Mouse (Mus musculus): ENCODE data around the gene Tsc22d3. TPM values are rescaled to one million over a fixed set of nuclear protein-coding genes. Genes with fewer than 3 reads are reported as not detected.
"Not testable (repeated sequence)": the region's sequence is repeated elsewhere in the genome, so short reads cannot be mapped to it uniquely, and the experiment has no call there.

Gene Tsc22d3
- polyA plus RNA-seq, 1 experiment from 2014 or later = 133 TPM

DNA sequence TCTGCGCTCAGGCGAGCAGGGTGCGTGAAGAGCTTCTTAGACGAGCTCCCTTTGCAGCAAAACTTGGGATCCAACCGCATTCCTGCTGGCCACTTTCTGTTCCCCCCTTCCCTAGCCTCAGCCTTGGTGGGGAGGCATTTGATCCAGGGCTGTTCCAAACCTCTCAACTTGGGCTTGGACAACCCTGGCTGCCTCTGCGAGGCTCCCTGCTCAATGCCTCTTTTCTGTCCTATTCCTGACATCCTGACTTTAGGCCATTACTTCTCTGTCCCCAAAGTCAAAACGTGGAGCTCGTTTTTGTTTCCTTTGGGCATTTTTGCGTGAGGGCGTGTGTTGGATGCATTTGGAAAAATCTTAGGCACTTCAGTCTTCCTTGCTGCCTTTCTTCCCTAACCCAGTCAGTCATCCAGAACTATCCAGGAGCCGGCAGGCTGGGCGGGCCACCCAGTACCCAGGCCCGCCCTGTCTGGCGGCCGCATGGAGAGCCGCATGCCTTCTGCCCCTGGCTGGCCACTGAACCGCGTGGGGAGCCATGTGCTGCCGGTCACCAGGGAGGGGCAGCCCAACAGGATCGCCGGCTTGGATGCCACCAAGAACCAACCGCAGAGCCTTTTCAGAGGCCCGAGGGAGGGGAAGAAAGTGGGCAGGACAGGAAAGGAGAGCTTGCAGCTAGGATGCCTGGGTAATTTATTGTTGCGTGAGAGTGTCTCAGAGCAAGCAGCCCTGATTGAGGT lies 89.6 kb downstream of the Tsc22d3 start:
- Histone ChIP-seq H3K9me3 (replicated peaks; ENCODE audit: control insufficient read depth, low read length, poor library complexity, severe bottlenecking) (no peaks in the 10 kb centered on the region), H3K27ac (ENCODE audit: low read length) (no peak overlapping the region), H3K4me1 (ENCODE audit: control insufficient read depth, insufficient read depth, low read length) (no peaks in the 10 kb centered on the region), H3K27me3 (ENCODE audit: control insufficient read depth, insufficient read depth, low read depth, low read length) (peaks cover 8% of the 10 kb centered on the region), H3K9ac (ENCODE audit: low read depth, low read length) (peak overlapping the region; percentile 50; the same call in 1 of the 2 replicates), H3K4me3 (ENCODE audit: low read depth, low read length) (peak overlapping the region; percentile 18), H3K4me2 (ENCODE audit: low read length) (peak overlapping the region; percentile 49), H3K36me3 (ENCODE audit: control insufficient read depth, insufficient read depth, low read length) (no peaks in the 10 kb centered on the region)
- 31% methylated on average over 24 of the region's 24 CpGs for WGBS
- peak; percentile 54; the same call in 1 of the 2 replicates for ATAC-seq

DNA sequence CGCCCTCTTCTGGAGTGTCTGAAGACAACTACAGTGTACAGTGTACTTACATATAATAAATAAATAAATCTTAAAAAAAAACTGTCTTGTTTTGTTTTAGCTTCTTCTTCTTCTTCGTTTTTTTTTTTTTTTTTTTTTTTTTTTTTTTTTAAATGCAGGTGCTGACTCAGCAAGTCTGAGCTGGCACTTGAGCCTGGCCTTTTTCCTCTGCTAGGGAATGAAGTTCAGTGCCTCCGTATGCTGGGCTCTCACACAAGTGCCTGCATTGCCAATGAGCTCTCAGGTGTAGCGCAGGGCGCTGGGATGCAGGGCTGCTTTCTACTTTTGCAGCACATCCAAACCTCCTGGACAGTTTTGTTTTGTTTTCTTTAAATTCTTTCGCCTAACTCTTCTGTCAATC lies 90.6 kb downstream of the Tsc22d3 start:
- no peak for ATAC-seq
- Histone ChIP-seq H3K9me3 (replicated peaks; ENCODE audit: control insufficient read depth, low read length, poor library complexity, severe bottlenecking) (no peaks in the 10 kb centered on the region), H3K4me2 (ENCODE audit: low read length) (no peak overlapping the region), H3K36me3 (ENCODE audit: control insufficient read depth, insufficient read depth, low read length) (no peaks in the 10 kb centered on the region), H3K4me1 (ENCODE audit: control insufficient read depth, insufficient read depth, low read length) (no peaks in the 10 kb centered on the region), H3K9ac (ENCODE audit: low read depth, low read length) (no peak overlapping the region), H3K27ac (ENCODE audit: low read length) (no peak overlapping the region), H3K27me3 (ENCODE audit: control insufficient read depth, insufficient read depth, low read depth, low read length) (peaks cover 8% of the 10 kb centered on the region), H3K4me3 (ENCODE audit: low read depth, low read length) (no peak overlapping the region)
- 47% methylated on average over 6 of the region's 6 CpGs for WGBS

DNA sequence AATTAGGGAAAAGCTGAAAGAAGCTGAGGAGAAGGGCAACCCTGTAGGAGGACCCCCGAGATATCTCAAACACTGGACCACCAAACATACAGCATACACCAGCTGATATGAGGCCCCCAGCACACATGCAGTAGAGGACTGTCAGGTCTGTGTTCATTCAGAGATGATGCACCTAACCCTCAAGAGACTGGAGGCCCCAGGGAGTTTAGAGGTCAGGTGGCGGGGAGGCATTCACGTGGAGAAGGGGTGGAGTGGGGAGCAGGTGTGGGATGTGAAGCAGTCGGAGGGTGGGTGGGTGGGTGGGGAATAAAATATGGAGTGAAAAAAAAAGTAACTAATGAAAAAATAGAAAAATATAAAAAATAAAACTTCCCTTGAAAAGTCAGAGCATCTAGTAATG lies 91.7 kb downstream of the Tsc22d3 start:
- not testable (repeated sequence) for H3K36me3 ChIP-seq (ENCODE audit: control insufficient read depth, insufficient read depth, low read length); ATAC-seq; H3K27ac ChIP-seq (ENCODE audit: low read length); H3K9ac ChIP-seq (ENCODE audit: low read depth, low read length); H3K9me3 ChIP-seq (replicated peaks; ENCODE audit: control insufficient read depth, low read length, poor library complexity, severe bottlenecking); H3K4me2 ChIP-seq (ENCODE audit: low read length); H3K4me3 ChIP-seq (ENCODE audit: low read depth, low read length); H3K4me1 ChIP-seq (ENCODE audit: control insufficient read depth, insufficient read depth, low read length); H3K27me3 ChIP-seq (ENCODE audit: control insufficient read depth, insufficient read depth, low read depth, low read length)
- WGBS = 88% methylated on average over 4 of the region's 4 CpGs

DNA sequence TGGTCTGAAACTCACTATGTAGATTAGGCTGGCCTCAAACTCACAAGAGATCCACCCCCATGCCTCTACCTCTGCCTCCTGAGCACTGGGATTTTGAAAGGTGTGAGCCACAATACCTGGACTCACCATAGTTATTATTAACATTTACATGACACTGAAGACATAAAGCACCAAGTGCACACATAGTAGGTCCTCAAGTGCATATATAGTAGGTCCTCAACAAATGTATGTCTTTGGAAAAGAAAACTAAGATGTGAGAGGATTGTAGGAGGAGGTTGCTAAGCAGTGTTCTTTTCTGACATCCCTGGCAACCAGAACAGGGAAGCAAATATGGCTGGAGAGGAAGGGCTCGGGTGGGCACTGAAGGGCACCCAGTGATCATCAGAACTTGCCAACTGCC lies 93.1 kb downstream of the Tsc22d3 start:
- Histone ChIP-seq H3K27me3 (ENCODE audit: control insufficient read depth, insufficient read depth, low read depth, low read length) (peaks cover 8% of the 10 kb centered on the region), H3K4me3 (ENCODE audit: low read depth, low read length) (no peak overlapping the region), H3K9me3 (replicated peaks; ENCODE audit: control insufficient read depth, low read length, poor library complexity, severe bottlenecking) (no peaks in the 10 kb centered on the region), H3K4me1 (ENCODE audit: control insufficient read depth, insufficient read depth, low read length) (no peaks in the 10 kb centered on the region), H3K4me2 (ENCODE audit: low read length) (no peak overlapping the region), H3K27ac (ENCODE audit: low read length) (no peak overlapping the region), H3K36me3 (ENCODE audit: control insufficient read depth, insufficient read depth, low read length) (no peaks in the 10 kb centered on the region), H3K9ac (ENCODE audit: low read depth, low read length) (no peak overlapping the region)
- WGBS = 93% methylated on average over 1 of the region's 1 CpGs
- no peak for ATAC-seq

DNA sequence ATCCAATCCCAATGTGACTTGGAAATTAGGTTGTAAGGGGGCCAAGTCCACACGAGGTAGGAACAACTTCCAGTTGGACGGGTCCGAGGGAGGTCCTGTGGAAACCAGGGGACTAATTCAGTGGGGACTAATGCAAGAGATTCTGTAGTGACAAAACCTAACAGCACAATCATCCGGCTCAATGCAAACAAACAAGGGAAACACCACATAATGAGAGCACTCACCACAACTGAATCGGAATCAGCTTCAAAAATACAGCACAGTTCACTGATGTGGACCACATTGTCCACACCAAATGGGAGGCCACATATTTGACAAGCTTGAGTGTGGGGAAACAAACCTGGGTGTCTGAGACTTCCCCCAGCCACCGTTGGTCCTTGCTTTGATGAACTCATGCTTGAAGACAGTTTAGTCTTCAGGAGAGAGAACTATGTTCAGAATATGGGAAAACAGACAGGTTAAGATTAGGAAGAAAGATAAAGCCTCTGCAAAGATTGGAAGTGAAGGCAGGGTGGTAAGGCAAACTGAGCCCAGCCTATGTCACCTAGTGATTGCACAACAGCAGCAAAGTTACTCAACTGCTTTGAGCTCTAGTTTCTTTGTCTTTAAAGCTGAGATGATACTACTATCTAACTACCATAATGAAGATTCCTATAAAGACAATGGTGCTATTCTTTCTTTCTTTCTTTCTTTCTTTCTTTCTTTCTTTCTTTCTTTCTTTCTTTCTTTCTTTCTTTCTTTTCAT lies 93.9 kb downstream of the Tsc22d3 start:
- H3K27me3 ChIP-seq (ENCODE audit: control insufficient read depth, insufficient read depth, low read depth, low read length) = peaks cover 8% of the 10 kb centered on the region; the same call in 1 of the 2 replicates
- no peaks in the 10 kb centered on the region for H3K36me3 ChIP-seq (ENCODE audit: control insufficient read depth, insufficient read depth, low read length)
- WGBS = 67% methylated on average over 6 of the region's 6 CpGs
- H3K27ac ChIP-seq (ENCODE audit: low read length) = no peak overlapping the region
- ATAC-seq = no peak
- H3K4me2 ChIP-seq (ENCODE audit: low read length) = no peak overlapping the region
- H3K4me3 ChIP-seq (ENCODE audit: low read depth, low read length) = no peak overlapping the region
- H3K9me3 ChIP-seq (replicated peaks; ENCODE audit: control insufficient read depth, low read length, poor library complexity, severe bottlenecking) = no peaks in the 10 kb centered on the region
- no peak overlapping the region for H3K9ac ChIP-seq (ENCODE audit: low read depth, low read length)
- H3K4me1 ChIP-seq (ENCODE audit: control insufficient read depth, insufficient read depth, low read length) = no peaks in the 10 kb centered on the region

DNA sequence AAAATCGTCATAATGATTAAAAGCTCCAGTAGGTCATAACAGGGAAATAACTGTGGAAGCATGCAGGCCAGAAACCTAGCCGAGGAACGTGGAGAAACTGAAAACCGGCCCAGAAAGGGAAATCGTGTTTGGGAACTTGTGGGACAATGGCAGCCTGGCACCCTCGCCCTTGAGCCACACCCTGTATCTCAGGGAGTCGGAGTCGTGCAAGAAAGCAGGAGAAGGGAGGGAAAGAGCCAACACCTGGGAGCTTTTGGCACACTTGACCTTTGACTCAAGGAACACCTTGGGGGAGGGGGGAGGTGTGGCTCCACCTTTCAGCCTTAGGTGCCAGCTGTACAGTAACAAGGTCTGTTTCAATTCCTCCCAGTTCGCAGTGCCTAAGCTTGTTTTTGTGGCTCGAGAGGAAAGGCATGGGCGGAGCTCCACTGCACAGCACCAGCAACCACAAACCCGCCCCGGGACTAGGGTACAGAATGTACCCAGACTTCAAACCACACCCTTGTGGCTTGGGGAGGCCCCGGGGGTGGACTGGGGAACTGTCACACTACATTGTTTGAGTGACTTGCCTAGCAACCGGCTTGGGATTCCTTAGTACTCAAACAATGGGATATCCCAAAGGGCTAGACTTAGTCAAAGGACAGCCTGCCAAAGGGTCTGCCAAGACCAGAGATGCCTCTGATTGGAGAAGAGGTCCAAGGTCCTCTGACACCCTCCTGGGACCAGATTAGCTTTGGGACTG lies 94.8 kb downstream of the Tsc22d3 start:
- Histone ChIP-seq H3K27ac (ENCODE audit: low read length) (no peak overlapping the region), H3K9ac (ENCODE audit: low read depth, low read length) (no peak overlapping the region), H3K4me3 (ENCODE audit: low read depth, low read length) (no peak overlapping the region), H3K27me3 (ENCODE audit: control insufficient read depth, insufficient read depth, low read depth, low read length) (peaks cover 3% of the 10 kb centered on the region; the same call in 1 of the 2 replicates), H3K36me3 (ENCODE audit: control insufficient read depth, insufficient read depth, low read length) (no peaks in the 10 kb centered on the region), H3K4me2 (ENCODE audit: low read length) (no peak overlapping the region), H3K9me3 (replicated peaks; ENCODE audit: control insufficient read depth, low read length, poor library complexity, severe bottlenecking) (no peaks in the 10 kb centered on the region), H3K4me1 (ENCODE audit: control insufficient read depth, insufficient read depth, low read length) (no peaks in the 10 kb centered on the region)
- ATAC-seq = peak; percentile 48; the same call in 1 of the 2 replicates
- 49% methylated on average over 15 of the region's 15 CpGs for WGBS

DNA sequence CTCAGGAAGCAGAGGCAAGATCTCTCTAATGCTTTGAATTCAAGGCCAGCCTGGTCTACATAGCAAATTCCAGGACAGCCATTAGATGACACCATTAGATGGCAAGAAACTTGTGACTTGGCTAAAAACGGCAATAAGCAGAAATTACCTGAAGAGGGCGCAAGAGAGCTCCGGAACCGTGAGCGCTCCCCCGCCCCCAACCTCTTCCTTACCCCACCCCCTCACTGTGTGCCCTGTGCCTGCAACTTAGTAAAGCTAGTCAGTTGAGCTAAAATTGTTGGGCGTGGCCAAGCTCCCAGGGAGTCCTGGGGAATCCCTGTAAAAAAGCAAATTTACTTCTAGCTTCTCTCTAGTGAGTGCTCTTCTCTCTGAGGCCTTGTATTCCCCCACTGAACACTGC lies 96.6 kb downstream of the Tsc22d3 start:
- Histone ChIP-seq H3K4me3 (ENCODE audit: low read depth, low read length) (no peak overlapping the region), H3K4me2 (ENCODE audit: low read length) (no peak overlapping the region), H3K36me3 (ENCODE audit: control insufficient read depth, insufficient read depth, low read length) (no peaks in the 10 kb centered on the region), H3K9ac (ENCODE audit: low read depth, low read length) (no peak overlapping the region), H3K27me3 (ENCODE audit: control insufficient read depth, insufficient read depth, low read depth, low read length) (peaks cover 3% of the 10 kb centered on the region; the same call in 1 of the 2 replicates), H3K4me1 (ENCODE audit: control insufficient read depth, insufficient read depth, low read length) (no peaks in the 10 kb centered on the region), H3K9me3 (replicated peaks; ENCODE audit: control insufficient read depth, low read length, poor library complexity, severe bottlenecking) (no peaks in the 10 kb centered on the region), H3K27ac (ENCODE audit: low read length) (no peak overlapping the region)
- 14% methylated on average over 7 of the region's 7 CpGs for WGBS
- no peak for ATAC-seq

DNA sequence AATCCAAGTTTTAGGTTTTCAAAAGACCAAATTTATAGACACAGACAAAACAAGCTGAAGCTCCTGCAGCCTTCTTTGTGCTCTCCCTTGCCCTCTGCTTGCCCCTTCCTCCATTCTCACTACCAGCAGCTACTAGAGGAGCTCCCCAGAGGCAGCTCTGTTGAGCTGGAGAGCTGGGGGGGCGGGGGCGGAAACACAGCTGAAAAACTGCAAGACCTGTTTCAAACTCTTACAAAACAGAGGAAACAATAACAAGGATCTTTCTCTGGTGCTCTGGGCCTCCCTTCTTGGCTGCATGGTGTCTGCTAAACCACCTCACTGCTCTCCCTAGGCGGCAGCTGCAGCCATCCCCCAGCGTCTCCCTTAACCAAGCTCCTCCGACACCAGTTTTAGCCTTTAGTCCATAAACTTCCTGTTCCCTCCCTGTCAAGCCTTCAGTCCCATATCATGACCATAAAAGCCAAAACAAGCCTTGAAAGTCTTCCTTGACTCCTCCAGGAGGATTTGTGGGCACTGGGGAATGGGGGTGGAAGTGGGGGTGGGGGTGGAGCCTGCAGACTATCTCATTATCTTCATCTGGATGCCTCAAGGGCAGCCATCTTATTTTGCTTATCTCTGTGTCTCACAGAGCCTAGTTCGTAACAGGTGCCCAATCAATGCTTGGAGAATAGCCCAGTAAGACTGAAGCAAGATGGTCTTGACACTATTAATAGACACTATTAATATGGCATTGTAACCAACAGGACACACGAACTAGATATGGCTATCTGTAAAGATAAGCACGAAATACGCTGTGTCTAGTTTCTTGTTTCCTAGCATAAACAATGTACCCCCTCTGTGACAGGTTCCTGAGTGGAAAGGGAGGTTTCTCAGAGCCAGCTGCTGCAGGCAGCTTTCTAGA lies 98.8 kb downstream of the Tsc22d3 start:
- Histone ChIP-seq H3K9me3 (replicated peaks; ENCODE audit: control insufficient read depth, low read length, poor library complexity, severe bottlenecking) (no peaks in the 10 kb centered on the region), H3K27ac (ENCODE audit: low read length) (no peak overlapping the region), H3K4me1 (ENCODE audit: control insufficient read depth, insufficient read depth, low read length) (no peaks in the 10 kb centered on the region), H3K4me2 (ENCODE audit: low read length) (no peak overlapping the region), H3K4me3 (ENCODE audit: low read depth, low read length) (no peak overlapping the region), H3K9ac (ENCODE audit: low read depth, low read length) (no peak overlapping the region), H3K27me3 (ENCODE audit: control insufficient read depth, insufficient read depth, low read depth, low read length) (peaks cover 3% of the 10 kb centered on the region; the same call in 1 of the 2 replicates), H3K36me3 (ENCODE audit: control insufficient read depth, insufficient read depth, low read length) (no peaks in the 10 kb centered on the region)
- ATAC-seq = no peak
- 66% methylated on average over 9 of the region's 9 CpGs for WGBS
